In genomic region chr17:34092197-34092875, GRCm38 (mm10) we compare ENCODE assay signal across 16 mouse cellular contexts. TPM values are rescaled to one million over a fixed set of nuclear protein-coding genes. Genes with fewer than 3 reads are reported as not detected.
DNase-seq lines count a peak whose midpoint lies in the region; ATAC-seq and TF ChIP-seq lines count a peak whose summit lies in the region.
"Had no signal": no experiment of that assay in that cellular context is flagged by ENCODE, and none has a peak within 500 bp of the region (broad histone marks: within the 10 kb centered on the region; RNA-seq: fewer than 3 reads in every experiment).

Gene H2-Oa, plus strand, starts transcription at chr17:34092340.

- H3K9ac ChIP-seq in kidney, embryonic 15.5 days: no peak within 1 kb of the TSS
- H3K9ac ChIP-seq in CH12.LX (ENCODE audit: insufficient read depth, low read depth): peak within 1 kb of the TSS; percentile 25
- H3K9ac ChIP-seq: forebrain, embryonic 12.5 days; hindbrain, embryonic 15.5 days; limb, embryonic 13.5 days; neural tube, embryonic 13.5 days had no signal

- 42% methylated on average over 11 of the region's 11 CpGs for WGBS in kidney, embryonic 15.5 days
- WGBS in limb, embryonic 10.5 days: 31% methylated on average over 11 of the region's 11 CpGs

- no peaks in the 10 kb centered on the region for H3K79me2 ChIP-seq in CH12.LX (replicated peaks; ENCODE audit: control insufficient read depth, extremely low read depth, insufficient read depth, poor library complexity, severe bottlenecking)

- H3K4me2 ChIP-seq in kidney, embryonic 15.5 days: no peak within 1 kb of the TSS
- H3K4me2 ChIP-seq in CH12.LX (ENCODE audit: insufficient read depth, low read depth, poor library complexity, severe bottlenecking): peak within 1 kb of the TSS; percentile 76
- H3K4me2 ChIP-seq: forebrain, embryonic 12.5 days; hindbrain, embryonic 15.5 days; neural tube, embryonic 13.5 days had no signal

- no peaks in the 10 kb centered on the region for H3K27me3 ChIP-seq in kidney, embryonic 15.5 days
- H3K27me3 ChIP-seq in CH12.LX (replicated peaks): no peaks in the 10 kb centered on the region
- no peaks in the 10 kb centered on the region for H3K27me3 ChIP-seq in limb, embryonic 10.5 days (ENCODE audit: low read depth, poor library complexity, severe bottlenecking)
- H3K27me3 ChIP-seq: hindbrain, embryonic 15.5 days; limb, embryonic 13.5 days; neural tube, embryonic 13.5 days had no signal

- dilution Hi-C loops in CH12.LX (cut with MboI; ENCODE audit: extremely low pct_ligation_motif_present, extremely low pct_unique_long_range_greater_than_20kb, low sequenced_read_pairs): no loop called here

- in situ Hi-C loops in CH12.LX (cut with MboI; ENCODE audit: low pct_ligation_motif_present, low pct_unique_long_range_greater_than_20kb, low sequenced_read_pairs): loop anchor here (5.0 kb wide), 2 partner anchors 35 to 70 kb away; no protein-coding TSS in a partner anchor

- TF ChIP-seq POLR2A in CH12.LX (IDR thresholded peaks at IDR 0.05; ENCODE audit: low read depth, low read length): peak; percentile 50

- TF ChIP-seq CTCF in CH12.LX (conservative IDR thresholded peaks at IDR 0.05 in 1 of 2, IDR thresholded peaks at IDR 0.05 in 1 of 2; ENCODE audit: low read depth in 2 of 2, low read length in 2 of 2): no peak
- no peak for TF ChIP-seq CTCF in layer of hippocampus, adult 2 months (conservative IDR thresholded peaks at IDR 0.05)

- TF ChIP-seq RAD21 in CH12.LX (IDR thresholded peaks at IDR 0.05; ENCODE audit: low read depth, low read length): no peak

- ATAC-seq in kidney, embryonic 15.5 days (replicated peaks; ENCODE audit: low FRiP score): no peak

- H3K4me1 ChIP-seq in kidney, embryonic 15.5 days: peaks cover 9% of the 10 kb centered on the region
- peaks cover 5 to 39% of the 10 kb centered on the region in 2 experiments for H3K4me1 ChIP-seq in CH12.LX (ENCODE audit: control insufficient read depth in 1 of 2, insufficient read depth in 2 of 2)
- H3K4me1 ChIP-seq in limb, embryonic 10.5 days: peaks cover 25% of the 10 kb centered on the region
- H3K4me1 ChIP-seq: hindbrain, embryonic 15.5 days; neural tube, embryonic 13.5 days had no signal

- H3K36me3 ChIP-seq in kidney, embryonic 15.5 days: no peaks in the 10 kb centered on the region
- peaks cover 3 to 28% of the 10 kb centered on the region in 2 experiments for H3K36me3 ChIP-seq in CH12.LX (replicated peaks in 1 of 2; ENCODE audit: control insufficient read depth in 1 of 2, insufficient read depth in 1 of 2, low read length in 1 of 2)
- no peaks in the 10 kb centered on the region for H3K36me3 ChIP-seq in limb, embryonic 10.5 days
- H3K36me3 ChIP-seq: forebrain, embryonic 12.5 days; hindbrain, embryonic 15.5 days; limb, embryonic 13.5 days; neural tube, embryonic 13.5 days had no signal

- H3K27ac ChIP-seq in kidney, embryonic 15.5 days: peak within 1 kb of the TSS; percentile 52; the same call in 1 of the 2 replicates
- no peak within 1 kb of the TSS for H3K27ac ChIP-seq in CH12.LX (ENCODE audit: insufficient read depth, low read depth)
- H3K27ac ChIP-seq in limb, embryonic 10.5 days: 0 out of 2 replicates have a peak within 1 kb of the TSS, but pooled peaks have one; percentile 12
- no peak within 1 kb of the TSS for H3K27ac ChIP-seq in layer of hippocampus, adult 2 months
- H3K27ac ChIP-seq: forebrain, embryonic 12.5 days; hindbrain, embryonic 15.5 days; limb, embryonic 13.5 days; macrophage; neural tube, embryonic 13.5 days had no signal

- TF ChIP-seq EP300 in CH12.LX (IDR thresholded peaks at IDR 0.05; ENCODE audit: low read length): no peak

- H3K4me3 ChIP-seq in kidney, embryonic 15.5 days (replicated peaks): no peak within 1 kb of the TSS
- peak within 1 kb of the TSS; percentile 57 to 77 (median 57) for H3K4me3 ChIP-seq in CH12.LX (replicated peaks in 1 of 3; ENCODE audit: low read depth in 2 of 3, low read length in 2 of 3, poor library complexity in 1 of 3)
- no peak within 1 kb of the TSS for H3K4me3 ChIP-seq in limb, embryonic 10.5 days
- no peak within 1 kb of the TSS for H3K4me3 ChIP-seq in layer of hippocampus, adult 2 months
- H3K4me3 ChIP-seq: forebrain, embryonic 12.5 days; hindbrain, embryonic 15.5 days; neural tube, embryonic 13.5 days had no signal

- no peaks in the 10 kb centered on the region for H3K9me3 ChIP-seq in kidney, embryonic 15.5 days (replicated peaks)
- H3K9me3 ChIP-seq in CH12.LX (replicated peaks; ENCODE audit: low read length): peaks cover 8% of the 10 kb centered on the region
- H3K9me3 ChIP-seq in limb, embryonic 10.5 days (replicated peaks): no peaks in the 10 kb centered on the region
- H3K9me3 ChIP-seq: forebrain, embryonic 12.5 days; hindbrain, embryonic 15.5 days; limb, embryonic 13.5 days; neural tube, embryonic 13.5 days had no signal

- no peak for DNase-seq in kidney, postnatal 4 days
- peak; percentile 72 for DNase-seq in CH12.LX (ENCODE audit: extremely low read depth)
- DNase-seq in limb, embryonic 10.5 days (ENCODE audit: low spot score): no peak
- peak; percentile 37 to 66 for DNase-seq in thymus, adult 18-20 months
- no peak for DNase-seq in right cerebral cortex, postnatal 25 days
- no peak for DNase-seq in embryo, embryonic 11 days
- no peak for DNase-seq in layer of hippocampus, adult 2 months (ENCODE audit: low spot score in 2 of 2)
- DNase-seq: cerebellum, adult 11 months; right cerebral cortex, postnatal 4 days had no signal

TF ChIP-seq in CH12.LX, 34 proteins besides CTCF, POLR2A, EP300 and RAD21:
- TF ChIP-seq HCFC1 (IDR thresholded peaks at IDR 0.05; ENCODE audit: low read depth, low read length): no peak
- TF ChIP-seq CHD2 (IDR thresholded peaks at IDR 0.05; ENCODE audit: low read length): peak; percentile 75
- TF ChIP-seq UBTF (IDR thresholded peaks at IDR 0.05; ENCODE audit: low read depth, low read length): no peak
- peak; percentile 65; the same call in 1 of the 2 replicates for TF ChIP-seq SIN3A (IDR thresholded peaks at IDR 0.05; ENCODE audit: low read length)
- 0 out of 2 replicates have a peak, but pooled peaks have one; percentile 57 for TF ChIP-seq TCF12 (IDR thresholded peaks at IDR 0.05; ENCODE audit: low read depth, low read length)
- peak; percentile 57 for TF ChIP-seq ELF1 (IDR thresholded peaks at IDR 0.05; ENCODE audit: low read depth, low read length)
- no peak for TF ChIP-seq JUND (conservative IDR thresholded peaks at IDR 0.05; ENCODE audit: low read depth, low read length)
- no peak for TF ChIP-seq RCOR1 (conservative IDR thresholded peaks at IDR 0.05; ENCODE audit: low read depth, low read length)
- 0 out of 2 replicates have a peak, but pooled peaks have one; percentile 13 for TF ChIP-seq TBP (conservative IDR thresholded peaks at IDR 0.05; ENCODE audit: low read depth, low read length)

RNA-seq across cellular contexts. Expression of gene H2-Oa, which starts in this region (rescaled TPM):
- 0.39 and 0.64 TPM in 2 replicates for polyA plus RNA-seq in kidney, embryonic 15.5 days (2015; fragmentation: Nextera tagmentation; extraction: Ambion mirVana)
- total RNA-seq in CH12.LX (2012; rRNA removed) (16.1 and 21.5 TPM in 2 replicates), CH12.LX (2014; rRNA removed) (32.8 and 42.7 TPM in 2 replicates)
- 30.5 and 40.4 TPM in 2 replicates for polyA plus RNA-seq in CH12.LX (2012; ENCODE audit: insufficient read length, low read depth)
- polyA plus RNA-seq in limb, embryonic 10.5 days (2016; fragmentation: Nextera tagmentation; extraction: Ambion mirVana): 0.31 and 0.66 TPM in 2 replicates
- total RNA-seq in layer of hippocampus, adult 2 months (2021): under 1 TPM in 1 of 2 experiments, not detected in 1; 0.44 TPM
- total RNA-seq: gastrocnemius, postnatal 4 days had no signal

Comparison
In these comparisons a context has a peak if more than half of its experiments do, and no peak if none do; other contexts are left out.
1. RNA of gene H2-Oa (total RNA-seq): 16.1 to 42.7 TPM in CH12.LX; 0.44 TPM in layer of hippocampus, adult 2 months; every median in the first group is over 10 times any median in the second.
2. RNA of gene H2-Oa (polyA plus RNA-seq): 30.5 to 40.4 TPM in CH12.LX; 0.31 to 0.66 TPM in limb, embryonic 10.5 days and 0.39 to 0.64 TPM in kidney, embryonic 15.5 days; every median in the first group is over 10 times any median in the second.
3. H3K27ac ChIP-seq: peak in kidney, embryonic 15.5 days (single experiment) and limb, embryonic 10.5 days (single experiment); none in CH12.LX (single experiment) and layer of hippocampus, adult 2 months (single experiment).
4. H3K4me3 ChIP-seq: peak in CH12.LX (3 of 3); none in kidney, embryonic 15.5 days (single experiment), limb, embryonic 10.5 days (single experiment) and layer of hippocampus, adult 2 months (single experiment).
5. DNase-seq: peak in CH12.LX (single experiment) and thymus, adult 18-20 months (2 of 2); none in kidney, postnatal 4 days (0 of 2), limb, embryonic 10.5 days (single experiment), right cerebral cortex, postnatal 25 days (single experiment), embryo, embryonic 11 days (single experiment) and layer of hippocampus, adult 2 months (0 of 2).